Mouse (Mus musculus): ENCODE data around the gene Shisa8.

Gene Shisa8

GRCm38 (mm10) chr15:82221104-82221860 lies 8.7 kb upstream of the Shisa8 start:
- no peak for DNase-seq

- no peak for DNase-seq
Measured at GRCm38 (mm10) chr15:82220003-82220675, 7.5 kb upstream of the Shisa8 start.

DNA sequence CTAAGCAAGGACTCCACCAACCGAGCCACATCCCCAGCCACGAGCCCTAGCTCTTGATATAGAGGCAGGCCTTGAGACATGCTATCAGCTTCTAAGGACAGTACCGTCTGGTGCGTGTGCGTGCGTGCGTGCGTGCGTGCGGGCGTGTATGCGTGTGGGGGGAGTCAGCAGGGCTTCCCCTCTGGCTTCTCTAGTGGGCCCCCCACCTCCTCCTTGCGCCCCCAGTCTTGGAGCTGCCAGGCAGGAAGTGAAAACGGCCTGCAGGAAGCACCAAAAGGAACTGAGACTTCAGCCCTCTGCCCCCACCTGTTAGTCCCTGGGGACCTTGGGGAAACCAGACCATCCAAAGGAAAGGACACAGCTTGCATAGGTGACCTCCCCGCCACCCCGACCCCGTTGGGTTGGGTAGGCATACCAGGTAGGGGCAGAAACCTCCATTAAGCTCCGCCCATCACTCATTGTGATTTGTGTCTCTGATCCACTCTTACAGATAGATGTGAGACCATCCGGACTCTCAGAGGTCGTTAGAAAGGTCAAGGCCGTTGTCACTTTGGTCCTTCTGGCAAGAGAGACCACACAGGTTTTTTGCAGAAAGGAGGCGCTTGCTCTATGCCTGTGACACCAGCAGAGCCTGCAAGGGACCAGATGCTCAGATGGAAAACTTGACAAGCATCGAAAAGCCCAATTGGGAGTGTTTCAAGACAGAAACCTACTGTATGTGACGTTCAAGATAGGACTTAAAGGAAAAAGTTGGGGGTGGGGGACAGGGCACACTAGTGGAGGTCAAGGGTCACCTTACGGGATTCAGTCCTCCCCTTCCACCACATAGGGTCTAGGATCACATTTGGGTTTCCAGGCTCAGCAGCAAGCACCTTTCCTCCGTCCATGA lies 6.4 kb upstream of the Shisa8 start:
- DNase-seq, result no peak

DNA sequence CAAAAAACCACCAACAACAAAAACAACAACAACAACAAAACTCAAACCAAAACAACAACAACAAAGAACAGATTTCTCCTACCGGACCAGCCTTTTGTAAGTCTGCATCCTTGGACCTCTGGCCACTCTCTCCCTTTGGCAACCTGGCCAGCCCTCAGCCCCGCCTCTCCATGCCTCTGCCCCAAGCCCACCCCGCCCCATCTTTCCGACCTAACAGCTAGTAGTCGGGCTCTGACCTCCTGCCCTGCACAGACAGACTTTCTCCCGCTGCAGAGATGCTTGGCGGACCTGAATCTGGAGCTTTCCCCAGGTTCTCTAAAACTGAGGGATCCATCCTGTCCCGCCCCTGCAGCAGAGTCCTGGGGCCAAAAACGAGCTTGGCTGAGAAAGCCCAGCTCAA lies 5.4 kb upstream of the Shisa8 start:
- no peak for DNase-seq

DNA sequence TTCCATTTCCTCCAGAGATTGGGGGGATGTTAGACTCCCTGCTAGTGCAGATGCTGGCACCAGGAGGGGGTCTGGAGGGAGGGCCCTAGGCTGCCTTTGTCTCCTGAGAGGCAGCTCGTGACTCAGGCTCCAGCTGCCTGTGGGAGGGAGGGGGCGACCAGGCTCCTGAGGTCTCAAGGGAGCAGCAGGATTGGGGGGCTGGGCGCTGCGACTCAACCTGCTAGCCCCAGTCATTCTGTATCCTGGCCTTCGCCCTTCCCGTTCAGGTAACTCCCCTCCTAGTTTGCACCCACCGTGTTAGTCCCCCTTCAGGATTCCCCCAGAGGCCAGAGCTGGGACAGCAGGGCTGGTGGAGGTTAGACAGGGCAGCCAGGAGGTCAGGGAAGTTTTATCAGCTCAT lies 4.4 kb upstream of the Shisa8 start:
- DNase-seq, result no peak

GRCm38 (mm10) chr15:82216142-82216827 lies 3.7 kb upstream of the Shisa8 start:
- DNase-seq, result no peak

DNA sequence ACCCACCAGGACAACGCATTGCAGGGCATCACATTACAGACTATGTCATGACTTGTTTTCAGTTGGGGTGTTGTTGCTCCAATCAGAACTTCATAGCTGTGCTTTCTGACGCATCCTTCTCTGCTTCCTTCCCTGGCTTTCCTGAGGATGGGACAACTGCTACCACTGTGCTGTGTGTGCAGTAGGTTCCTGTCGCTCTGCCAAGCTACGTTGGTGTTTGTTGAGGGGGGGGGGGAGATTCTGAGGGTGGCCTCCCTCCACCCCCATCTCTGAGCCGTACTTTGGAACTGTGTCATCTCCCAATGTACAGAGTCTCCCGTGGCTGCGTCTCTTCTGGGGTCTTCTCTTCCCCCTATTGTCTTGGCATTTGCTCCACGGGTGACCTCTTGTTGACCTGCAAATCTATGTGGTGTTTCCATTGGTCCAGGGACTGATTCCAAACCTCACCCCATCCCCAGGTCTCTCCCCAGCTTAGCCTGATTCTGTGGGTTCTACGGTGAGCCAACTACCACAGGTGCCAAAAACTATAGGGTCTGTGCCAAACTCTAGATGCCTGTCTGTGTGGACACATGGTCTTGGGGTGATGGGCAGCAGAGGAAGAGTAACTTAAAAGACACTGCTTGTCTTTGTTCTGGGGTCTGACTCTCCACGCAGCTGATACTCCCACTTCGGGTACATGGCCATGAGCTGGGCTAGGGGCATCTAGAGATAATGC lies 2.9 kb upstream of the Shisa8 start:
- DNase-seq, result no peak

GRCm38 (mm10) chr15:82213222-82213621 lies 607 bp upstream of the Shisa8 start:
- no peak for DNase-seq

- no peak for DNase-seq
Measured at GRCm38 (mm10) chr15:82211911-82212751, 484 bp downstream of the Shisa8 start.

GRCm38 (mm10) chr15:82211281-82211680 lies 1.3 kb downstream of the Shisa8 start:
- DNase-seq, result no peak

DNA sequence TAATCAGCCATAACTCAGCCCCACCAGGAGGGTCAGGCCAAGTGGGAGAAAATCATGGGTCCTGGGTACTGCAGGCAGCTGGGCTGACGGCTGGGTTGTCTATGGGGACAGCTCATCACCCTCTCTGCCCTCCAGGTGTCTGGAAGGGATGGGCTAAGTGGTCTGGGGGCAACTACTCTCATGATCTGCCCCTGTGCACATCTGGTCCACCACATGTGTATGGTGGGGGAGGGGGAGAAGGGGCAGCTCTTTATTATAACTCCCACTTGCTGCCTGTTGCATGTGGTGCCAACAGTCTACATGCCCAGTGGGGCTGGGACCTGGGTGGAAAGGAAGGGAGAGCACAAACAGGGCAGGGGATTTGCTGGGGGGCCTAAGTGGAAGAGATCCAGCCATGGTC lies 1.8 kb downstream of the Shisa8 start:
- no peak for DNase-seq

GRCm38 (mm10) chr15:82209295-82210050 lies 3.1 kb downstream of the Shisa8 start:
- DNase-seq, result no peak

DNA sequence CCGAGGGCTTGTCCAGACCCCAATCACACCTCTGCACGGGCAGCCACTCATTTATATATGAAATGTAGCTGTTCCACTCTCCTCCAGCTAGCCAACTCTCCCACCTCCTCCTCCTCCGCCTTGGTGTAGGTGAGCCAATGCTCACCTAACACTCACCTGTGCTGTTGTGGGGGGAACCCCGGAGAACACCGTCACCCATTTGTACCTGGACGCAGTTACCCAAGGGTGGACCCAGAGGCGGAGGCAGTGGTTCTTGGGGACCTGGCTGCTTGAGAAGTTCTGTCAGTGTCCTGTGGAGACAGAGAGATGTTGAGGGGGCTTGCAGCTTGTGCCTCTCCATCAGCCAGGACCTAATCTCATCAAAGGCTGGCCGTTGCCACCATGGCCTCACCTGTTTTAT lies 4.3 kb downstream of the Shisa8 start:
- no peak for DNase-seq

DNA sequence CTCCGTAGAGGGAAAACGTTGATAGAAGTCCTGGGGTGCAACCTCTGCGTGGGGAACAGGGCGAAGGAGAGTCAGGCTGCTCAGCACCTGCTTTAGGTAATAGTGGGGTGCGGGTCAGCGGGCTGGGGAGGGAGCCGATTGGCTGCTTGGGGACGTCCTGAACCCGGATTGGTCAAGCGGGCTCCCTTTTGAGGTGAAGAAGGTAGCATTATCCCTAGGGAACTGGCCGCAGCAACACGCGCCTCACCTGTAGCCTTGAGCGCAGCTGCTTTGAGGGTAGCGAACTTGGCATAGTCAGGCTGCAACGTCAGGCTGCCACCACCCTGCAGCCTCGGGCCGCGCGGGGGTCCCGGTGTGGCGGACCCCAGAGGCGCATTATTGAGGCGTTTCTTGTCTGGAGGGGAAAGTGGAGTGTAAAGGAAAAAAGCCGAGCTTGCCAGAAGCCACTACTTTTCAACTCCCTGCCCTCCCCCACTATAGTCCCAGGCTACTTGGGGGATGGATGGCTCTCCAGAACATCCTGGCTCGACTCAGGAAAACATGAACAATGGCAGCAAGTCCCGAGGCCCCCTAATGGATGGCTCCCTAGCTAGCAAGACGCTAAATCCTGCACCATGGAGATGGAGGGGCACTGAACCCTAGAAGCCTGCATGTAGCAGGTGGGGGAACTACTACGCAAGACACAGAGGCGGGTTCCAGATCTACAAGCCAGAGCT lies 5.0 kb downstream of the Shisa8 start:
- no peak for DNase-seq

- no peak for DNase-seq
Measured at GRCm38 (mm10) chr15:82207105-82207459, 5.5 kb downstream of the Shisa8 start.

GRCm38 (mm10) chr15:82206365-82207104 lies 6.1 kb downstream of the Shisa8 start:
- no peak for DNase-seq

GRCm38 (mm10) chr15:82204680-82205371 lies 7.8 kb downstream of the Shisa8 start:
- DNase-seq, result no peak

DNA sequence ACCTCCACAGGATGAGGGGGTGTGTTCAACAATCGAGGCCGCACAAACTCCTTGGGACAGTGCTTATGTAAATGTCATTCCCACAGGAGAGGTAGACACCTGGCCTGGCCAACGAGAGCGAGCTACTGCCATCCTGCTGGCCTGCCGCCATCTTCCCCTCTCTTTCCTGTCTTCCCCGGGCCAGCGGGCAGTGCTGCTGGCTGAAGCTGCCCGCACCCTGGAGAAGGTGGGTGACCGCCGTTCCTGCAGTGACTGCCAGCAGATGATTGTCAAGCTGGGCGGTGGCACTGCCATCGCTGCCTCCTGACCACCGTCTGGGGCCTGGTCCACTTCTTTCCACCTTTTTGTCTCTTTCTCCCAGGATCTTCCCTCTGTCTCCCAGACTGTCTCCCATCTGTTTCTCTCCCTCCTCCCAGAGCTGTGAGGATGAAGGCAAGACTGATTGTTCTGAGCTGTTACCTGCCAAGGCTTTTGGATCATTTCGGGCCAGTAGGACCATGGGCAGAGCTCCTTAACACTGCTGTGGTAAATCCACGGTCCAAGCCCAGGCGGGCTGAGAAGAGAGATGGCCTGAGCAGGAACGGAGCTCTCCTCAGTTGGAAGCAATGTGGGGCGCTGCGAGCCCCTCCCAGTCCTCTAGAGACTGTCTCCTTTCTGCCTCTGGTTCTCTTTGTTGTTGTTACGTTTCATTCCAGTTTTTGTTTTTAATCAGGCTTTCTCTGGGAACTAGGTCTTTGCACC lies 8.8 kb downstream of the Shisa8 start:
- DNase-seq, result no peak

Data from liver (tissue).